Mouse (Mus musculus) midbrain, embryonic 14.5 days (tissue): ENCODE measurements around the gene Lrrc75a. TPM values are rescaled to one million over a fixed set of nuclear protein-coding genes. Genes with fewer than 3 reads are reported as not detected.

ENCODE experiments used
- ATAC-seq: fragments of 200-750 bp; cut with Nextera tagmentation; 2 replicates; pipeline ENCODE4 v1.8.0; 2017; ENCODE audit warnings: moderate number of reproducible peaks, moderate library complexity; ENCODE audit not compliant: low FRiP score, low TSS enrichment
- DNase-seq: peaks from one replicate; pipeline ENCODE4 v3.0.0-alpha.2; 2015
- H3K27ac ChIP-seq: fragments of 300-500 bp; sonication (generic); replicated peaks from 2 replicates; pipeline ENCODE4 v1.5.1; 2014; ENCODE audit warnings: mild to moderate bottlenecking, low read depth, low read length, moderate library complexity
- H3K27me3 ChIP-seq: fragments of 300-500 bp; sonication (generic); 2 replicates; pipeline ENCODE4 v1.6.1; 2014; ENCODE audit warnings: low read length, control low read depth, mixed read lengths; ENCODE audit not compliant: control insufficient read depth, insufficient read depth
- H3K36me3 ChIP-seq: fragments of 300-500 bp; sonication (generic); 2 replicates; pipeline ENCODE4 v1.6.1; 2014; ENCODE audit warnings: low read length, control low read depth; ENCODE audit not compliant: control insufficient read depth, insufficient read depth
- H3K4me1 ChIP-seq: fragments of 300-500 bp; sonication (generic); 2 replicates; pipeline ENCODE4 v1.6.1; 2014; ENCODE audit warnings: mild to moderate bottlenecking, antibody characterized with exemption, low read length, control low read depth; ENCODE audit not compliant: control insufficient read depth, insufficient read depth
- H3K4me2 ChIP-seq: fragments of 300-500 bp; sonication (generic); 2 replicates; pipeline ENCODE4 v1.6.1; 2014; ENCODE audit warnings: mild to moderate bottlenecking, low read length, moderate library complexity
- H3K4me3 ChIP-seq: fragments of 300-500 bp; sonication (generic); replicated peaks from 2 replicates; pipeline ENCODE4 v1.5.1; 2014; ENCODE audit warnings: low read depth, low read length
- H3K9ac ChIP-seq: fragments of 300-500 bp; sonication (generic); replicated peaks from 2 replicates; pipeline ENCODE4 v1.6.1; 2014; ENCODE audit warnings: mild to moderate bottlenecking, low read length, moderate library complexity
- H3K9me3 ChIP-seq: fragments of 300-500 bp; sonication (generic); 2 replicates; pipeline ENCODE4 v1.6.1; 2016; ENCODE audit warnings: low read length, control low read depth, mixed read lengths; ENCODE audit not compliant: control insufficient read depth
- WGBS: fragments of 180-500 bp; shearing (Covaris S2); extraction: QIAGEN DNeasy Blood & Tissue Kit; methylation state at CpG from one replicate; pipeline ENCODE4 v1.1.7; 2014; 5-methylcytosine and 5-hydroxymethylcytosine counted together
- polyA plus RNA-seq: library from polyadenylated mRNA; unstranded; fragments of >200 nt; fragmentation: Nextera tagmentation; extraction: Ambion mirVana; gene quantifications from 2 replicates; pipeline ENCODE4 v1.2.1, GENCODE M21; 2014

Lrrc75a gene
- polyA plus RNA-seq, 1 experiment from 2014 or later, result 11.1 TPM

- H3K9me3 ChIP-seq, result no peaks in the 10 kb centered on the region
- no peaks in the 10 kb centered on the region for H3K27me3 ChIP-seq
- DNase-seq (peak; percentile 67), ATAC-seq (no peak; the same call in 1 of the 2 replicates)
- H3K4me1 ChIP-seq, result peaks cover 12% of the 10 kb centered on the region
- peak overlapping the region; percentile 75 for H3K9ac ChIP-seq
- WGBS, result 5% methylated on average over 27 of the region's 27 CpGs
- H3K4me3 ChIP-seq, result peak overlapping the region; percentile 59
- H3K36me3 ChIP-seq, result 0 out of 2 replicates have a peak, but pooled peaks cover 3% of the 10 kb centered on the region
- peak overlapping the region; percentile 99 for H3K4me2 ChIP-seq
- peak overlapping the region; percentile 70 for H3K27ac ChIP-seq
Measured at GRCm38 (mm10) chr11:62575659-62576438, 72.5 kb downstream of the Lrrc75a start.

- Histone ChIP-seq H3K9me3 (no peaks in the 10 kb centered on the region), H3K4me3 (peak overlapping the region; percentile 59), H3K4me1 (peaks cover 12% of the 10 kb centered on the region), H3K4me2 (peak overlapping the region; percentile 99), H3K9ac (peak overlapping the region; percentile 75), H3K27ac (peak overlapping the region; percentile 70), H3K27me3 (no peaks in the 10 kb centered on the region), H3K36me3 (0 out of 2 replicates have a peak, but pooled peaks cover 3% of the 10 kb centered on the region)
- WGBS, result under 1% methylated on average over 9 of the region's 9 CpGs
- DNase-seq (peak; percentile 96), ATAC-seq (peak; percentile 70)
Measured at GRCm38 (mm10) chr11:62575297-62575658, 73.0 kb downstream of the Lrrc75a start.

GRCm38 (mm10) chr11:62574703-62575085, 73.6 kb downstream of the Lrrc75a start:
- 91% methylated on average over 4 of the region's 4 CpGs for WGBS
- no peak for ATAC-seq
- no peaks in the 10 kb centered on the region for H3K9me3 ChIP-seq
- no peak for DNase-seq
- H3K4me3 ChIP-seq, result no peak overlapping the region
- no peak overlapping the region for H3K27ac ChIP-seq
- 0 out of 2 replicates have a peak, but pooled peaks cover 3% of the 10 kb centered on the region for H3K36me3 ChIP-seq
- H3K4me1 ChIP-seq, result peaks cover 12% of the 10 kb centered on the region
- H3K4me2 ChIP-seq, result no peak overlapping the region
- H3K27me3 ChIP-seq, result no peaks in the 10 kb centered on the region
- no peak overlapping the region for H3K9ac ChIP-seq

GRCm38 (mm10) chr11:62573959-62574702, 74.2 kb downstream of the Lrrc75a start, which contains the start of gene Trpv2:
Gene Trpv2, plus strand, starts transcription at chr11:62574486.
- peak within 1 kb of the TSS; percentile 59 for H3K4me3 ChIP-seq
- H3K27ac ChIP-seq, result no peak within 1 kb of the TSS
- no peaks in the 10 kb centered on the region for H3K9me3 ChIP-seq
- H3K27me3 ChIP-seq, result no peaks in the 10 kb centered on the region
- H3K4me2 ChIP-seq, result peak within 1 kb of the TSS; percentile 99
- DNase-seq, result no peak
- 84% methylated on average over 6 of the region's 6 CpGs for WGBS
- no peak for ATAC-seq
- H3K36me3 ChIP-seq, result 0 out of 2 replicates have a peak, but pooled peaks cover 3% of the 10 kb centered on the region
- peaks cover 12% of the 10 kb centered on the region for H3K4me1 ChIP-seq
- peak within 1 kb of the TSS; percentile 75 for H3K9ac ChIP-seq

- DNase-seq (no peak), ATAC-seq (no peak)
- no peak overlapping the region for H3K27ac ChIP-seq
- no peaks in the 10 kb centered on the region for H3K36me3 ChIP-seq
- no peak overlapping the region for H3K4me2 ChIP-seq
- no peaks in the 10 kb centered on the region for H3K27me3 ChIP-seq
- no peaks in the 10 kb centered on the region for H3K9me3 ChIP-seq
- no peaks in the 10 kb centered on the region for H3K4me1 ChIP-seq
- no peak overlapping the region for H3K4me3 ChIP-seq
- WGBS, result 78% methylated on average over 3 of the region's 3 CpGs
- no peak overlapping the region for H3K9ac ChIP-seq
Measured at GRCm38 (mm10) chr11:62568300-62568699, 80.0 kb downstream of the Lrrc75a start.

- Histone ChIP-seq H3K4me2 (no peak overlapping the region), H3K4me3 (no peak overlapping the region), H3K9ac (no peak overlapping the region), H3K36me3 (no peaks in the 10 kb centered on the region), H3K27me3 (no peaks in the 10 kb centered on the region), H3K27ac (no peak overlapping the region), H3K4me1 (no peaks in the 10 kb centered on the region), H3K9me3 (no peaks in the 10 kb centered on the region)
- DNase-seq (no peak), ATAC-seq (no peak)
- WGBS, result 75% methylated on average over 1 of the region's 1 CpGs
Measured at GRCm38 (mm10) chr11:62566211-62566610, 82.1 kb downstream of the Lrrc75a start.

- 78% methylated on average over 7 of the region's 7 CpGs for WGBS
- H3K9ac ChIP-seq, result no peak overlapping the region
- H3K4me3 ChIP-seq, result no peak overlapping the region
- DNase-seq (no peak), ATAC-seq (no peak)
- H3K27ac ChIP-seq, result no peak overlapping the region
- H3K4me1 ChIP-seq, result no peaks in the 10 kb centered on the region
- no peaks in the 10 kb centered on the region for H3K9me3 ChIP-seq
- no peak overlapping the region for H3K4me2 ChIP-seq
- no peaks in the 10 kb centered on the region for H3K36me3 ChIP-seq
- no peaks in the 10 kb centered on the region for H3K27me3 ChIP-seq
Measured at GRCm38 (mm10) chr11:62565747-62566146, 82.6 kb downstream of the Lrrc75a start.

GRCm38 (mm10) chr11:62563590-62563989, 84.7 kb downstream of the Lrrc75a start:
- no peaks in the 10 kb centered on the region for H3K4me1 ChIP-seq
- ATAC-seq (no peak), DNase-seq (no peak)
- H3K4me3 ChIP-seq, result no peak overlapping the region
- WGBS, result 89% methylated on average over 2 of the region's 2 CpGs
- H3K27me3 ChIP-seq, result no peaks in the 10 kb centered on the region
- H3K27ac ChIP-seq, result no peak overlapping the region
- no peaks in the 10 kb centered on the region for H3K9me3 ChIP-seq
- no peak overlapping the region for H3K4me2 ChIP-seq
- no peaks in the 10 kb centered on the region for H3K36me3 ChIP-seq
- no peak overlapping the region for H3K9ac ChIP-seq
